In genomic region chr10:7590234-7590689, GRCm38 (mm10) we compare ENCODE assay signal across 8 mouse cellular contexts. TPM values are rescaled to one million over a fixed set of nuclear protein-coding genes. Genes with fewer than 3 reads are reported as not detected.
DNase-seq lines count a peak whose midpoint lies in the region; ATAC-seq and TF ChIP-seq lines count a peak whose summit lies in the region.

No protein-coding gene starts in this region.

- no peak for DNase-seq in kidney, postnatal 14 days
- no peak for DNase-seq in G1E (ENCODE audit: low spot score)
- DNase-seq in limb, embryonic 11.5 days (ENCODE audit: low spot score) = peak; percentile 42
- DNase-seq in left cerebral cortex, postnatal 10 days (ENCODE audit: extremely low spot score in 1 of 2, low spot score in 2 of 2) = no peak
- no peak for DNase-seq in adrenal gland, adult (ENCODE audit: inconsistent age in 2 of 2, low spot score in 1 of 2)

- no peak for TF ChIP-seq CTCF in G1E (IDR thresholded peaks at IDR 0.05; ENCODE audit: low read depth, low read length)
- TF ChIP-seq CTCF in small intestine, adult 2 months (IDR thresholded peaks at IDR 0.05; ENCODE audit: extremely low read depth, insufficient read length, insufficient replicate concordance, low read depth, low read length) = no peak

- TF ChIP-seq POLR2A in small intestine, adult 2 months (IDR thresholded peaks at IDR 0.05; ENCODE audit: low read depth, low read length) = no peak

- H3K4me3 ChIP-seq in kidney, embryonic 15.5 days (replicated peaks) = peak overlapping the region; percentile 69
- peak overlapping the region; percentile 70 for H3K4me3 ChIP-seq in G1E (ENCODE audit: low read depth, low read length)
- peak overlapping the region; percentile 70 for H3K4me3 ChIP-seq in embryonic facial prominence, embryonic 13.5 days
- H3K4me3 ChIP-seq in limb, embryonic 11.5 days (ENCODE audit: low read depth, low read length) = peak overlapping the region; percentile 61
- H3K4me3 ChIP-seq in small intestine, adult 2 months (ENCODE audit: low read depth, low read length) = peak overlapping the region; percentile 78

- no peaks in the 10 kb centered on the region for H3K9me3 ChIP-seq in kidney, embryonic 15.5 days (replicated peaks)
- peaks cover 8% of the 10 kb centered on the region for H3K9me3 ChIP-seq in G1E (replicated peaks)
- no peaks in the 10 kb centered on the region for H3K9me3 ChIP-seq in embryonic facial prominence, embryonic 13.5 days
- no peaks in the 10 kb centered on the region for H3K9me3 ChIP-seq in limb, embryonic 11.5 days (ENCODE audit: control insufficient read depth, low read length)

- H3K4me2 ChIP-seq in kidney, embryonic 15.5 days = peak overlapping the region; percentile 99
- peak overlapping the region; percentile 100 for H3K4me2 ChIP-seq in embryonic facial prominence, embryonic 13.5 days
- peak overlapping the region; percentile 95 for H3K4me2 ChIP-seq in limb, embryonic 11.5 days (ENCODE audit: low read depth, severe bottlenecking)

- H3K27ac ChIP-seq in kidney, embryonic 15.5 days = no peak overlapping the region
- H3K27ac ChIP-seq in embryonic facial prominence, embryonic 13.5 days = no peak overlapping the region
- no peak overlapping the region for H3K27ac ChIP-seq in limb, embryonic 11.5 days (replicated peaks; ENCODE audit: low read depth, low read length)
- H3K27ac ChIP-seq in small intestine, adult 2 months (ENCODE audit: insufficient read depth, low read depth, low read length) = no peak overlapping the region

- WGBS in kidney, embryonic 15.5 days = under 1% methylated on average over 54 of the region's 54 CpGs
- WGBS in embryonic facial prominence, embryonic 13.5 days = under 1% methylated on average over 54 of the region's 54 CpGs
- under 1% methylated on average over 52 of the region's 54 CpGs for WGBS in limb, embryonic 11.5 days
- WGBS in small intestine, adult 2 months = under 1% methylated on average over 54 of the region's 54 CpGs

- no peak; the same call in 1 of the 2 replicates for ATAC-seq in kidney, embryonic 15.5 days (replicated peaks; ENCODE audit: low FRiP score)
- no peak for ATAC-seq in G1E (ENCODE audit: extremely low read depth, insufficient number of reproducible peaks, low FRiP score, poor library complexity, severe bottlenecking)
- 0 out of 2 replicates have a peak, but pooled peaks have one; percentile 15 for ATAC-seq in embryonic facial prominence, embryonic 13.5 days (ENCODE audit: insufficient number of reproducible peaks, insufficient read depth, low FRiP score, low TSS enrichment, low read depth)
- peak; percentile 14; the same call in 1 of the 2 replicates for ATAC-seq in limb, embryonic 11.5 days (ENCODE audit: insufficient number of reproducible peaks, low FRiP score, low TSS enrichment, low read depth)

- intact Hi-C loops in left cerebral cortex, postnatal 10 days (cut with DNase I) = no loop called here

- H3K4me1 ChIP-seq in kidney, embryonic 15.5 days = peaks cover 10% of the 10 kb centered on the region
- peaks cover 17% of the 10 kb centered on the region for H3K4me1 ChIP-seq in G1E (ENCODE audit: insufficient read depth, low read depth, low read length)
- H3K4me1 ChIP-seq in embryonic facial prominence, embryonic 13.5 days = peaks cover 9% of the 10 kb centered on the region
- H3K4me1 ChIP-seq in limb, embryonic 11.5 days (ENCODE audit: control insufficient read depth, insufficient read depth, low read length) = peaks cover 3% of the 10 kb centered on the region
- H3K4me1 ChIP-seq in small intestine, adult 2 months (ENCODE audit: control insufficient read depth, insufficient read depth, insufficient read length, low read length) = peaks cover 5% of the 10 kb centered on the region

- no peaks in the 10 kb centered on the region for H3K36me3 ChIP-seq in kidney, embryonic 15.5 days
- no peaks in the 10 kb centered on the region for H3K36me3 ChIP-seq in G1E (replicated peaks)
- H3K36me3 ChIP-seq in embryonic facial prominence, embryonic 13.5 days = no peaks in the 10 kb centered on the region
- no peaks in the 10 kb centered on the region for H3K36me3 ChIP-seq in limb, embryonic 11.5 days (ENCODE audit: control insufficient read depth, insufficient read depth, low read length)
- H3K36me3 ChIP-seq in small intestine, adult 2 months (ENCODE audit: control insufficient read depth, insufficient read depth, low read length) = no peaks in the 10 kb centered on the region

- H3K27me3 ChIP-seq in kidney, embryonic 15.5 days = peaks cover 29% of the 10 kb centered on the region
- peaks cover 20% of the 10 kb centered on the region for H3K27me3 ChIP-seq in G1E (ENCODE audit: insufficient read depth, low read length)
- H3K27me3 ChIP-seq in embryonic facial prominence, embryonic 13.5 days = peaks cover 29% of the 10 kb centered on the region
- peaks cover 18% of the 10 kb centered on the region for H3K27me3 ChIP-seq in limb, embryonic 11.5 days (ENCODE audit: control insufficient read depth, insufficient read depth, low read length)
- H3K27me3 ChIP-seq in small intestine, adult 2 months (ENCODE audit: control insufficient read depth, insufficient read depth, low read length) = peaks cover 11% of the 10 kb centered on the region; the same call in 1 of the 2 replicates

- H3K9ac ChIP-seq in kidney, embryonic 15.5 days = peak overlapping the region; percentile 43
- peak overlapping the region; percentile 72 for H3K9ac ChIP-seq in embryonic facial prominence, embryonic 13.5 days
- H3K9ac ChIP-seq in limb, embryonic 11.5 days (ENCODE audit: low read length) = peak overlapping the region; percentile 17

RNA-seq across cellular contexts. Expression of gene Lrp11, which starts 0.7 kb away (rescaled TPM):
- 1.8 and 2.4 TPM in 2 replicates for polyA plus RNA-seq in kidney, embryonic 15.5 days (2015; fragmentation: Nextera tagmentation; extraction: Ambion mirVana)
- total RNA-seq in G1E (2014; fragmentation: Nextera tagmentation) (not detected in 2 replicates), G1E (2017) (0.22 and 0.35 TPM in 2 replicates)
- 0.14 and 0.21 TPM in 2 replicates for polyA plus RNA-seq in G1E (2012)
- polyA plus RNA-seq in embryonic facial prominence, embryonic 13.5 days (2015; fragmentation: Nextera tagmentation; extraction: Ambion mirVana) = 2.4 and 2.6 TPM in 2 replicates
- polyA plus RNA-seq in limb, embryonic 11.5 days (2014; fragmentation: Nextera tagmentation; extraction: Ambion mirVana) = 0.88 and 1.1 TPM in 2 replicates
- 3.9 and 5.1 TPM in 2 replicates for polyA plus RNA-seq in small intestine, adult 2 months (2012; rRNA removed)
- total RNA-seq in left cerebral cortex, postnatal 10 days (2021) = 100 to 1,000 TPM; 113 to 115 TPM

Comparison
In these comparisons a context has a peak if more than half of its experiments do, and no peak if none do; other contexts are left out.
1. ATAC-seq: peak in embryonic facial prominence, embryonic 13.5 days (single experiment) and limb, embryonic 11.5 days (single experiment); none in kidney, embryonic 15.5 days (single experiment) and G1E (single experiment).
2. H3K9ac ChIP-seq: peak in every context shown above with its lines; median percentile 72 in embryonic facial prominence, embryonic 13.5 days; 43 in kidney, embryonic 15.5 days; 17 in limb, embryonic 11.5 days.
3. Peak in every context shown above with its lines, with median percentiles within 50 percentile points of each other: H3K4me2 ChIP-seq and H3K4me3 ChIP-seq.